In genomic region chr13:37777351-37778146, GRCm38 (mm10) we compare ENCODE assay signal across 8 mouse cellular contexts. TPM values are rescaled to one million over a fixed set of nuclear protein-coding genes. Genes with fewer than 3 reads are reported as not detected.
A peak's percentile ranks its signal among the peaks of the same experiment; 100 is the strongest.
DNase-seq lines count a peak whose midpoint lies in the region; ATAC-seq lines count a peak whose summit lies in the region.

No protein-coding gene starts in this region.

- H3K4me2 ChIP-seq in heart, embryonic 15.5 days = peak overlapping the region; percentile 100
- H3K4me2 ChIP-seq in embryonic facial prominence, embryonic 13.5 days = peak overlapping the region; percentile 100
- H3K4me2 ChIP-seq in neural tube, embryonic 13.5 days = peak overlapping the region; percentile 99

- no peak for DNase-seq in heart, postnatal 4 days
- DNase-seq in CD4-positive helper T cell, adult 2 months (ENCODE audit: low read depth, low spot score) = peak; percentile 13
- peak; percentile 78 for DNase-seq in large intestine, adult 2 months (ENCODE audit: low read depth, low spot score)
- DNase-seq in adrenal gland, adult 8-10 months = no peak
- no peak for DNase-seq in cerebellum, postnatal 25 days

- H3K36me3 ChIP-seq in heart, embryonic 15.5 days = no peaks in the 10 kb centered on the region
- H3K36me3 ChIP-seq in embryonic facial prominence, embryonic 13.5 days = no peaks in the 10 kb centered on the region
- no peaks in the 10 kb centered on the region for H3K36me3 ChIP-seq in neural tube, embryonic 13.5 days

- H3K9ac ChIP-seq in heart, embryonic 15.5 days = peak overlapping the region; percentile 68
- H3K9ac ChIP-seq in embryonic facial prominence, embryonic 13.5 days = peak overlapping the region; percentile 78
- H3K9ac ChIP-seq in neural tube, embryonic 13.5 days = peak overlapping the region; percentile 63

- H3K27me3 ChIP-seq in heart, embryonic 15.5 days = peaks cover 10% of the 10 kb centered on the region; the same call in 1 of the 2 replicates
- peaks cover 17% of the 10 kb centered on the region for H3K27me3 ChIP-seq in embryonic facial prominence, embryonic 13.5 days
- H3K27me3 ChIP-seq in neural tube, embryonic 13.5 days = peaks cover 43% of the 10 kb centered on the region

- ATAC-seq in heart, embryonic 15.5 days (replicated peaks; ENCODE audit: insufficient number of reproducible peaks, insufficient read depth, low FRiP score, low read depth) = 0 out of 2 replicates have a peak, but pooled peaks have one; percentile 24
- no peak for ATAC-seq in embryonic facial prominence, embryonic 13.5 days (ENCODE audit: insufficient number of reproducible peaks, insufficient read depth, low FRiP score, low TSS enrichment, low read depth)
- ATAC-seq in neural tube, embryonic 13.5 days (ENCODE audit: low read depth) = peak; percentile 24; the same call in 1 of the 2 replicates

- H3K9me3 ChIP-seq in heart, embryonic 15.5 days (replicated peaks) = no peaks in the 10 kb centered on the region
- no peaks in the 10 kb centered on the region for H3K9me3 ChIP-seq in embryonic facial prominence, embryonic 13.5 days
- no peaks in the 10 kb centered on the region for H3K9me3 ChIP-seq in neural tube, embryonic 13.5 days

- peaks cover 22% of the 10 kb centered on the region for H3K4me1 ChIP-seq in heart, embryonic 15.5 days (replicated peaks)
- H3K4me1 ChIP-seq in embryonic facial prominence, embryonic 13.5 days = peaks cover 15% of the 10 kb centered on the region; the same call in 1 of the 2 replicates
- peaks cover 16% of the 10 kb centered on the region for H3K4me1 ChIP-seq in neural tube, embryonic 13.5 days (replicated peaks)

- WGBS in heart, embryonic 15.5 days = 27% methylated on average over 25 of the region's 25 CpGs
- WGBS in embryonic facial prominence, embryonic 13.5 days = 18% methylated on average over 25 of the region's 25 CpGs
- WGBS in large intestine, adult 2 months = 17% methylated on average over 25 of the region's 25 CpGs
- WGBS in neural tube, embryonic 13.5 days = 16% methylated on average over 25 of the region's 25 CpGs

- H3K27ac ChIP-seq in heart, embryonic 15.5 days = 0 out of 2 replicates have a peak overlapping the region, but pooled peaks have one; percentile 36
- no peak overlapping the region for H3K27ac ChIP-seq in embryonic facial prominence, embryonic 13.5 days
- H3K27ac ChIP-seq in neural tube, embryonic 13.5 days (replicated peaks) = no peak overlapping the region

- peak overlapping the region; percentile 66 for H3K4me3 ChIP-seq in heart, embryonic 15.5 days
- peak overlapping the region; percentile 64 for H3K4me3 ChIP-seq in embryonic facial prominence, embryonic 13.5 days
- peak overlapping the region; percentile 50 for H3K4me3 ChIP-seq in neural tube, embryonic 13.5 days

RNA-seq across cellular contexts. Expression of gene Rreb1, which starts 0.7 kb away (rescaled TPM):
- 9.7 and 12.2 TPM in 2 replicates for polyA plus RNA-seq in heart, embryonic 15.5 days (2015; fragmentation: Nextera tagmentation; extraction: Ambion mirVana)
- 10 to 100 TPM; 44.6 to 48.8 TPM for total RNA-seq in heart, postnatal 4 days (2021)
- polyA plus RNA-seq in embryonic facial prominence, embryonic 13.5 days (2015; fragmentation: Nextera tagmentation; extraction: Ambion mirVana) = 13.2 and 15.0 TPM in 2 replicates
- 10.4 and 20.4 TPM in 2 replicates for polyA plus RNA-seq in large intestine, adult 2 months (2012; rRNA removed)
- 2.7 and 3.7 TPM in 2 replicates for polyA plus RNA-seq in neural tube, embryonic 13.5 days (2015; fragmentation: Nextera tagmentation; extraction: Ambion mirVana)
- 10 to 100 TPM; 53.1 to 74.5 (median 62.9) TPM for total RNA-seq in adrenal gland, adult 8-10 months (2022)

Comparison
In these comparisons a context has a peak if more than half of its experiments do, and no peak if none do; other contexts are left out.
1. DNase-seq: peak in CD4-positive helper T cell, adult 2 months (single experiment) and large intestine, adult 2 months (single experiment); none in heart, postnatal 4 days (single experiment), adrenal gland, adult 8-10 months (single experiment) and cerebellum, postnatal 25 days (0 of 2).
2. Peak in every context shown above with its lines, with median percentiles within 50 percentile points of each other: H3K4me2 ChIP-seq, H3K4me3 ChIP-seq and H3K9ac ChIP-seq.